Mouse (Mus musculus) neural tube, postnatal 0 days (tissue): ENCODE results near the gene Krtap2-4. TPM values are rescaled to one million over a fixed set of nuclear protein-coding genes. Genes with fewer than 3 reads are reported as not detected.

Experiments
- polyA plus RNA-seq: library from polyadenylated mRNA; unstranded; fragments of >200 nt; fragmentation: Nextera tagmentation; extraction: Ambion mirVana; gene quantifications from 2 replicates; pipeline ENCODE4 v1.2.1, GENCODE M21; 2015

The Krtap2-4 gene
- not detected in 2 replicates for polyA plus RNA-seq

DNA sequence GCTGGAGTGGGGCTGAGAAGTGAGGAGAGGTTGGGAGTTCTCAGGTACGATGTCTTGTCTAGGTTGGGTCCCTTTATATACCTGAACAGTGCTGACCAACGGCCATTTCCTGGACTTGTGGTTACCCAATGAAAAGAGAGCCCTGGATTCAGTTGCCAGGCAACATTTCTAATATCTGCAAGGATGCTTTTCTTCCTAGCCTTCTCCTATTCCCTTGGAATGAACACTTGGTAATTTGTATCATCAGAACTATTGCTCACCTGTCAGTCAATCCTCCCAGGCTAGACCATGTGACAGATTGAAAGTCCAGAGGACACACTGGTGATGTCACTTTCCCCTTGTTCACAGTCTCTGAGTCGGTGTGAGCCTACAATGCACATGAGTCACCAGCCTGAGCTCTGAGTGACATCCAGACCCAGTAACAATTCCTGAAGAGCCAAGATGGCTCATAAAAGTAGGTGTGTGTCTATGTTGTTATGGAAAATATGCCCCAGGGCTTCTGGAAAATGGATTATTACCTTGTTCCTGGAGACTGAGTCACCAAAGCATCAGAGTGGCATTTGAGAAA, at the start of gene Krtap2-4:
Gene Krtap2-4 (minus strand): TSS at position 51 of the 568 bp plus-strand sequence.

DNA sequence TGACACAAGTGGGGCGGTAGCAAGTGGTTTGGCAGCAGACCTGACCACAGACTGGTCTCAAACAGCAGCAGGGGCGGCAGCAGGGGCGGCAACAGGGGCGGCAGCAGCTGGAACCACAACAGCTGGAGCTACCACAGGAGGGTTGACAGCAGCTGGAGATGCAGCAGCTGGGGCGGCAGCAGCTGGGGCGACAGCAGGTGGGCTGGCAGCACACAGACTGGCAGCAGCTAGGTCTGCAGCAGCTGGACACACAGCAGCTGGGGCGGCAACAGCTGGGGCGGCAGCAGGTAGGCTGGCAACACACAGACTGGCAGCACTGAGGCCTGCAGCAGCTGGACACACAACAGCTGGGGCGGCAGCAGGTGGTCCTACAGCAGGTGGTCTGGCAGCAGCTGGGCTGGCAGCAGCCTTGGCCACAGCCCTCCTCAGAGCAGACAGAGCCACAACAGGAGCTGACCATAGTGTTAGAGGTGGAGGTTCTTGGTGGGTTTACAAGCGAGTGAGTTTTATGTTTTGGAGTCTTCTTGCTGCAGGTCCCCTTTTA, 43.9 kb upstream of the Krtap2-4 start, which contains the start of gene Gm11563:
Gene Gm11563 (minus strand): TSS at position 494 of the 544 bp plus-strand sequence.

DNA sequence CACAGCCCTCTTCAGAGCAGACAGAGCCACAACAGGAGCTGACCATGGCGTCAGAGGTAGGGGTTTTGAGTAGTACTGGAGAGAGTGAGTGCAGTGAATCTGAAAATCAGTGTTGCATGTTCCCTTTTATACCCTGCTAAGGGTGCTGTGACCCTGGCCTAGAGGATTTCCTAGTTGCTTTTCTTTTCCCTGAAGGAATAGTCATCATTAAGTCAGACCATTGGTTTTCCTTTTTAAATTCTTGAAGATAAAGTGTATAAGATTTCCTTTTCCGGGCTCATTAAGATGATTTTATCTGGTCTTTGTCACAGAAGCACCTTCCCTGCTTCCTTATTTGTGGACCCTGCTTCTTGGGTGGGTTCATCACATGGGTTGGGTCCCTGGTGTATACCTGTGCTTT, 35.5 kb upstream of the Krtap2-4 start, which contains the start of gene Gm11555:
Gene Gm11555 (minus strand): TSS at position 101 of the 400 bp plus-strand sequence.

DNA sequence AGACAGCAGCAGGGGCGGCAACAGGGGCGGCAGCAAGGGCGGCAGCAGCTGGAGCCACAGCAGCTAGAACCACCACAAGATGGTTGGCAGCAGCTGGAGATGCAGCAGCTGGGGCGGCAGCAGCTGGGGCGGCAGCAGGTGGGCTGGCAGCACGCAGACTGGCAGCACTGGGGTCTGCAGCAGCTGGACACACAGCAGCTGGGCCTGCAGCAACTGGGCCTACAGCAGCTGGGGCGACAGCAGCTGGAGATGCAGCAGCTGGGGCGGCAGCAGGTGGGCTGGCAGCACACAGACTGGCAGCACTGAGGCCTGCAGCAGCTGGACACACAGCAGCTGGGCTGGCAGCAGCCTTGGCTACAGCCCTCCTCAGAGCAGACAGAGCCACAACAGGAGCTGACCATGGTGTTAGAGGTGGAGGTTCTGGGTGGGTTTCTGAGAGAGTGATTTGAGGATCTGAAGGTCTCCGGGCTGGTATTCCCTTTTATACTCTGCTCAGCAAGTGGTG, 29.0 kb upstream of the Krtap2-4 start, which contains the start of gene Krtap4-7:
Gene Krtap4-7 (minus strand): TSS at position 455 of the 505 bp plus-strand sequence.

DNA sequence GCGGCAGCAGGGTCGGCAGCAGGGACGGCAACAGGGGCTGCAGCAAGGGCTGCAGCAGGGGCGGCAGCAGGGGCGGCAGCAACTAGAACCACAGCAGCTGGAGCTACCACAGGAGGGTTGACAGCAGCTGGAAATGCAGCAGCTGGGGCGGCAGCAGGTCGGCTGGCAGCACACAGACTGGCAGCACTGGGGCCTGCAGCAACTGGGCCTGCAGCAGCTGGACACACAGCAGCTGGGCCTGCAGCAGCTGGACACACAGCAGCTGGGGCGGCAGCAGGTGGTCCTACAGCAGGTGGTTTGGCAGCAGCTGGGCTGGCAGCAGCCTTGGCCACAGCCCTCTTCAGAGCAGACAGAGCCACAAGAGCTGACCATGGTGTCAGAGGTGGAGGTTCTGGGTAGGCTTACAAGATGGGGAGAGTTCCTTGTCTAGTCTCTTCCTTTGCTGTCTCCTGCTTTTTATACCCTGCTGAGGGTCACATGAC, 20.0 kb upstream of the Krtap2-4 start, which contains the start of gene Krtap4-2:
Gene Krtap4-2 (minus strand): TSS at position 432 of the 482 bp plus-strand sequence.

DNA sequence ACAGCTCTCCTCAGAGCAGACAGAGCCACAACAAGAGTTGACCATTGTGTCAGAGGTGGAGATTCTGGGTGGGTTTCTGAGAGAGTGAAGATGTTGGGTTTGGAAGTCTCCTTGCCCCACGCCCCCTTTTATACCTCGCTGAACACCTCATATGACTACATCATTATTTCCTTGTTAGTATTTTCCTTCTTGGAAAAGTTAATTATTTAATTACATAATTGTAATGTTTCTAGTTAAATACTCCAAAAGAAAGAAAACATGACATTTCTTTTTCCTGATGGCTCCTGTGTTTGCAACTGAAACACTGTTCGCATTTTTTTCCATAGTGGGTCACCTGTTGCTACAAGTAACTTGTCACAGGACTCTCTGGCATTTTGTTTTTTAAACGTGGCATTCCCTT, 13.5 kb upstream of the Krtap2-4 start, which contains the start of gene Krtap4-1:
Gene Krtap4-1 (minus strand): TSS at position 101 of the 400 bp plus-strand sequence.

DNA sequence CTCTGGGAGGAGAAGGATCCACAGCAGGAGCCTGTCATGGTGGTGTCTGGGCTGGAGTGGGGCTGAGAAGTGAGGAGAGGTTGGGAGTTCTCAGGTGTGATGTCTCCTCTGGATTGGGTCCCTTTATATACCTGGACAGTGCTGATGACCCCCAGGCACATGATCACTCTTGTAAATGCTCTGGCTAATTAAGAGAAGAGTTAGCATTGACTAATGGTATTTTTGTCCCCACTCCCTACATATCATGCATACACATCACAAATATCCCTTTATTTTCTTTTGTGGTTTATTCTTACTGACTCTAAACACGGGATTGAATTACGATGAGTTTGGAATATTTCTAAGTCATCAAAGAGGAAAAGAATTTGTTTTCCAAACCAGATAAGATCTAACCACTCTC, 5.7 kb upstream of the Krtap2-4 start, which contains the start of gene Gm11562:
Gene Gm11562 (minus strand): TSS at position 101 of the 400 bp plus-strand sequence.

DNA sequence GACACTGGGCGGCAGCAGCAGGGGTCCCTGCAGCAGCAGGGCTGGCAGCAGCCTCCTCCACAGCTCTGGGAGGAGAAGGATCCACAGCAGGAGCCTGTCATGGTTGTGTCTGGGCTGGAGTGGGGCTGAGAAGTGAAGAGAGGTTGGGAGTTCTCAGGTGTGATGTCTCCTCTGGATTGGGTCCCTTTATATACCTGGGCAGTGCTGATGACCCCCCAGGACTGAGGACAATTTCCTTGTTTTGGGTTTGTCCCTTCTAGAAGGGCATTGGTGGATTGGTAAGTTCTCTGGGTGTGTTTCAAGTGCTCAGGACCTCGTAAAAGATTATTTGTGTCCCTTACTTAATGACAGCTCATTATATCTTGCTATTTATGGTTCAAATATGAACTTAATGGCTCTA, 4.6 kb downstream of the Krtap2-4 start, which contains the start of gene Gm11937:
Gene Gm11937 (minus strand): TSS at position 101 of the 400 bp plus-strand sequence.

DNA sequence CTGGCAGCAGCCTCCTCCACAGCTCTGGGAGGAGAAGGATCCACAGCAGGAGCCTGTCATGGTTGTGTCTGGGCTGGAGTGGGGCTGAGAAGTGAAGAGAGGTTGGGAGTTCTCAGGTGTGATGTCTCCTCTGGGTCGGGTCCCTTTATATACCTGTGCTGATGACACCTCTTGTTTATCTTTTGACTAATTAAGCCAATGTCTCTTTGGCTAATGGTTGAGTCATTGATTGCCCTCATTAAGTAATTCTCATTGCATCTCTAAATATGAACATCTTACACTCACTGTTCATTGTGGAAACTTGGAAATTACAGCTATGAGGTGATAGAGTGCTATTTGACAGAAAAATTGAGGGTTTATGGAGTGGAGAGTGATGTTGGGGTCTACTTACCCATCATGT, 11.4 kb downstream of the Krtap2-4 start, which contains the start of gene Gm11938:
Gene Gm11938 (minus strand): TSS at position 101 of the 400 bp plus-strand sequence.

DNA sequence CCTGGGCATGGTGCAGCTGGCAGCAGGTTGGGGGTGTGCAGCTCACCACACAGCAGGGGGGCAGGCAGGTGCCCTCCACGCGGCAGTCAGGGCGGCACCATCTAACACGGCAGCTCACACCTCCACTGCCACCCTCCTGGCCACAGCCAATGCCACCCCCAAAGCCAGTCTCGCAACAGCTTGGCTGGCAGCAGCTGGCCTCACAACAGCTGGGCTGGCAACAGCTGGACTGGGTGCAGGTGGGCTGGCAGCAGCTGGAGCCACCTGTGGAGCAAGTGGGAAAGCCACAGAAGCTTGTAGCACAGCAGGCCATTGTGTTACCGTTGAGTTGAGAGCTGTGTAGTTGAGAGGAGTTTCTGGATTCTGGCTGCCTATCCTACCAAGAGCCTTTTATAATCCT, 16.9 kb downstream of the Krtap2-4 start, which contains the start of gene Krtap9-3:
Gene Krtap9-3 (minus strand): TSS at position 364 of the 400 bp plus-strand sequence.

DNA sequence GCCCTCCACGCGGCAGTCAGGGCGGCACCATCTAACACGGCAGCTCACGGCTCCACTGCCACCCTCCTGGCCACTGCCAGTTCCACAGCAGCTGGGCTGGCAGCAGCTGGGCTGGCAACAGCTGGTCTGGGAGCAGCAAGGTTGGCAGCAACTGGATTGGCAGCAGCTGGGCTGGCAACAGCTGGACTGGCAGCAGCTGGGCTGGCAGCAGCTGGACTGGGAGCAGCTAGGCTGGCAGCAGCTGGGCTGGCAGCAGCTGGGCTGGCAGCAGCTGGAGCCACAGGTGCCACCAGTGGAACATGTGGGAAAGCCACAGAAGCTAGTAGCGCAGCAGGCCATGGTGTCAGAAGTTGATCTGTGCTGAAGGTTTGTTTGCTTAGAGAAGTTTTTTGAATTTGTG, 23.7 kb downstream of the Krtap2-4 start, which contains the start of gene Krtap1-3:
Gene Krtap1-3 (minus strand): TSS at position 359 of the 400 bp plus-strand sequence.

DNA sequence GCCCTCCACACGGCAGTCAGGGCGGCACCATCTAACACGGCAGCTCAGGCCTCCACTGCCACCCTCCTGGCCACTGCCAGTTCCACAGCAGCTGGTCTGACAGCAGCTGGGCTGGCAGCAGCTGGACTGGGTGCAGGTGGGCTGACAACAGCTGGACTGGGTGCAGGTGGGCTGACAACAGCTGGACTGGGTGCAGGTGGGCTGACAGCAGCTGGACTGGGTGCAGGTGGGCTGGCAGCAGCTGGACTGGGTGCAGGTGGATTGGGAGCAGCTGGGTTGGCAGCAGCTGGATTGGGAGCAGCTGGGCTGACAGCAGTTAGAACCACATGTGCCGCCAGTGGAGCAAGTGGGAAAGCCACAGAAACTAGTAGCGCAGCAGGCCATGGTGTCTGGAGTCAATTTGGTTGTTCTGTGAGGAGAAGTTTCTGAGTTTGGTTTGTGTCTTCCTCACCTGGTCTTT, 31.4 kb downstream of the Krtap2-4 start, which contains the start of gene Krtap1-4:
Gene Krtap1-4 (minus strand): TSS at position 410 of the 460 bp plus-strand sequence.

DNA sequence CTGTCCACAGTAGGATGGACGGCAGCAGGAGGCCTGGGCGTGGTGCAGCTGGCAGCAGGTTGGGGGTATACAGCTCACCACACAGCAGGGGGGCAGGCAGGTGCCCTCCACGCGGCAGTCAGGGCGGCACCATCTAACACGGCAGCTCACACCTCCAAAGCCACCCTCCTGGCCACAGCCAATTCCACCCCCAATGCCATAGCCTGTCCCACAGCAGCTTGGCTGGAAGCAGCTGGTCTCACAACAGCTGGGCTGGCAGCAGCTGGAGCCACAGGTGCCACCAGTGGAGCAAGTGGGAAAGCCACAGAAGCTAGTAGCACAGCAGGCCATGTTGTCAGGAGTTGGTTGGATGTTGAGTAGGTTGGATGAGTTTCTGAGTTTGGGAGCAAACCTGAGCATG, 34.0 kb downstream of the Krtap2-4 start, which contains the start of gene Krtap1-5:
Gene Krtap1-5 (minus strand): TSS at position 381 of the 400 bp plus-strand sequence.

DNA sequence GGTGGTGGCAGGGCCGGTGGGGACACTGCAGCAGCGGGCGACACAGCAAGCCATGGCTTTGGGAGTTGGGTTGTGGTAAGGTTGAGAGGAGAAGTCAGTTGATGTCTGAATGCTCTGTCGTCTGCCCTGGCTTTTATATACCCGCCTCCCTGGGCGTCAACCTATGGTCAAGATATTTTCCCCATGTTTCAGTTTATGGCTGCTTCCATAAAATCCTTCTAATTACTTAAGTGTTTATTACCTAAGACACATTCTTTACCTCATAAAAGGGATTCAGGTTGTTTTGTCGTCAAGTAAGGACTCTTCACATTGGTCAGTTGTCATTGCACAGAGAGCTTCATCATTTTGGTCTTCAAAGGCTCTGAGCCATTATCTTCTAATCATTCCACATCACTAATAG, 48.1 kb downstream of the Krtap2-4 start, which contains the start of gene Krtap3-1:
Gene Krtap3-1 (minus strand): TSS at position 101 of the 400 bp plus-strand sequence.

Other genes starting within 250 kb of the Krtap2-4 start
- 0.45 and 0.55 TPM in 2 replicates for gene Krt28, start 239.9 kb downstream of the Krtap2-4 start, polyA plus RNA-seq
- 37.8 and 38.5 TPM in 2 replicates for gene Krt10, start 225.5 kb downstream of the Krtap2-4 start, polyA plus RNA-seq
- gene Krt12, start 192.6 kb downstream of the Krtap2-4 start, polyA plus RNA-seq: 0.21 and 0.27 TPM in 2 replicates
- gene Krt20, start 176.7 kb downstream of the Krtap2-4 start, polyA plus RNA-seq: 0.08 and 0.19 TPM in 2 replicates
- gene Krt23, start 121.7 kb downstream of the Krtap2-4 start, polyA plus RNA-seq: 0.33 and 0.57 TPM in 2 replicates
- gene Krt39, start 93.5 kb downstream of the Krtap2-4 start, polyA plus RNA-seq: not detected in 2 replicates
- not detected in 2 replicates for gene Krt40, start 71.7 kb downstream of the Krtap2-4 start, polyA plus RNA-seq
- not detected in 2 replicates for gene Krtap3-3, start 64.0 kb downstream of the Krtap2-4 start, polyA plus RNA-seq
- not detected in 2 replicates for gene Krtap3-2, start 58.0 kb downstream of the Krtap2-4 start, polyA plus RNA-seq
- gene Gm11939, start 55.4 kb downstream of the Krtap2-4 start, polyA plus RNA-seq: not detected in 2 replicates
- not detected in 2 replicates for gene Krtap3-1, start 48.2 kb downstream of the Krtap2-4 start, polyA plus RNA-seq
- not detected in 2 replicates for gene Krtap1-5, start 33.8 kb downstream of the Krtap2-4 start, polyA plus RNA-seq
- gene Krtap1-4, start 31.2 kb downstream of the Krtap2-4 start, polyA plus RNA-seq: not detected in 2 replicates
- gene Krtap1-3, start 23.5 kb downstream of the Krtap2-4 start, polyA plus RNA-seq: not detected in 2 replicates
- not detected in 2 replicates for gene Krtap9-3, start 16.7 kb downstream of the Krtap2-4 start, polyA plus RNA-seq
- not detected in 2 replicates for gene Gm11938, start 11.5 kb downstream of the Krtap2-4 start, polyA plus RNA-seq
- gene Gm11937, start 4.7 kb downstream of the Krtap2-4 start, polyA plus RNA-seq: not detected in 2 replicates
- not detected in 2 replicates for gene Gm11562, start 5.6 kb upstream of the Krtap2-4 start, polyA plus RNA-seq
- gene Krtap4-1, start 13.4 kb upstream of the Krtap2-4 start, polyA plus RNA-seq: not detected in 2 replicates
- not detected in 2 replicates for gene Krtap4-2, start 20.2 kb upstream of the Krtap2-4 start, polyA plus RNA-seq
- not detected in 2 replicates for gene Krtap4-7, start 29.2 kb upstream of the Krtap2-4 start, polyA plus RNA-seq
- gene Gm11555, start 35.4 kb upstream of the Krtap2-4 start, polyA plus RNA-seq: not detected in 2 replicates
- not detected in 2 replicates for gene Gm11563, start 44.1 kb upstream of the Krtap2-4 start, polyA plus RNA-seq
- not detected in 2 replicates for gene Krtap4-6, start 51.1 kb upstream of the Krtap2-4 start, polyA plus RNA-seq
- gene Gm14190, start 75.9 kb upstream of the Krtap2-4 start, polyA plus RNA-seq: not detected in 2 replicates
- gene Gm14180, start 119.4 kb upstream of the Krtap2-4 start, polyA plus RNA-seq: not detected in 2 replicates
- not detected in 2 replicates for gene Gm11595, start 158.1 kb upstream of the Krtap2-4 start, polyA plus RNA-seq
- not detected in 2 replicates for gene Krtap4-8, start 165.9 kb upstream of the Krtap2-4 start, polyA plus RNA-seq
- gene Krtap4-9, start 170.4 kb upstream of the Krtap2-4 start, polyA plus RNA-seq: not detected in 2 replicates
- gene Gm11596, start 178.6 kb upstream of the Krtap2-4 start, polyA plus RNA-seq: not detected in 2 replicates
- gene Gm11569, start 184.1 kb upstream of the Krtap2-4 start, polyA plus RNA-seq: not detected in 2 replicates
- not detected in 2 replicates for gene Gm11554, start 189.6 kb upstream of the Krtap2-4 start, polyA plus RNA-seq
- gene Krtap4-13, start 195.0 kb upstream of the Krtap2-4 start, polyA plus RNA-seq: not detected in 2 replicates
- not detected in 2 replicates for gene Gm11564, start 200.8 kb upstream of the Krtap2-4 start, polyA plus RNA-seq
- gene 2300003K06Rik, start 223.2 kb upstream of the Krtap2-4 start, polyA plus RNA-seq: not detected in 2 replicates
- not detected in 2 replicates for gene Krtap4-16, start 236.8 kb upstream of the Krtap2-4 start, polyA plus RNA-seq
- gene Gm11568, start 243.1 kb upstream of the Krtap2-4 start, polyA plus RNA-seq: not detected in 2 replicates
- not detected in 2 replicates for gene Gm11559, start 249.6 kb upstream of the Krtap2-4 start, polyA plus RNA-seq